Mouse (Mus musculus): ENCODE measurements around the gene Fam161b. TPM values are rescaled to one million over a fixed set of nuclear protein-coding genes. Genes with fewer than 3 reads are reported as not detected.
A peak's percentile ranks its signal among the peaks of the same experiment; 100 is the strongest.
"Not testable (repeated sequence)": the region's sequence is repeated elsewhere in the genome, so short reads cannot be mapped to it uniquely, and the experiment has no call there.

Fam161b gene
- polyA plus RNA-seq, 1 experiment = 9.4 TPM

DNA sequence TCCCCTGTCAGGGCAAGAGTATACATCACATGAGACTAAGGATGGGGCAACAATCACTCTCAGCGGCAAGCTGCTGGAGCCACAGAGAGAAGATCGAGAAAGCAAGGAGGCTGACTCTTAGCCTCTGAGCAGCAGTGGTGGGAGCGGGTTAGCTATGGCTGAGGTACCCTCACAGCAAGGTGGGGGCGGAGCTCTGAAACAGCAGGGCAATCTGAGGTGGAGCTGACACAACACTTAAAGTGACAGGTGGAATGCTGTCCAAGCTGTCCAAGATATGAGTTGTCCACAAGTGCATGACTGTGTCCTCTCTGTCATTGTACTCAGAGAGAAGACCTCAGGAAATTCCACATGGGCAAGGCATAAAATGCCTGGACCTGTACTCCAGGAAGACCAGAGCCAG is 20.7 kb upstream of the Fam161b start:
- no peaks in the 10 kb centered on the region for H3K27me3 ChIP-seq (ENCODE audit: control insufficient read depth, insufficient read depth, low read length)
- H3K4me3 ChIP-seq (ENCODE audit: control insufficient read depth, low read depth, low read length) = no peak overlapping the region
- H3K4me1 ChIP-seq (ENCODE audit: control insufficient read depth, insufficient read depth, low read length) = no peaks in the 10 kb centered on the region
- TF ChIP-seq POLR2A (IDR thresholded peaks at IDR 0.05; ENCODE audit: control insufficient read depth, low read depth, low read length) (no peak), CTCF (IDR thresholded peaks at IDR 0.05; ENCODE audit: control insufficient read depth, insufficient read depth, insufficient replicate concordance, low read depth, low read length) (no peak)
- no peaks in the 10 kb centered on the region for H3K36me3 ChIP-seq (ENCODE audit: control insufficient read depth, insufficient read depth, low read length)
- H3K27ac ChIP-seq (ENCODE audit: control insufficient read depth, insufficient read depth, low read depth, low read length) = no peak overlapping the region

DNA sequence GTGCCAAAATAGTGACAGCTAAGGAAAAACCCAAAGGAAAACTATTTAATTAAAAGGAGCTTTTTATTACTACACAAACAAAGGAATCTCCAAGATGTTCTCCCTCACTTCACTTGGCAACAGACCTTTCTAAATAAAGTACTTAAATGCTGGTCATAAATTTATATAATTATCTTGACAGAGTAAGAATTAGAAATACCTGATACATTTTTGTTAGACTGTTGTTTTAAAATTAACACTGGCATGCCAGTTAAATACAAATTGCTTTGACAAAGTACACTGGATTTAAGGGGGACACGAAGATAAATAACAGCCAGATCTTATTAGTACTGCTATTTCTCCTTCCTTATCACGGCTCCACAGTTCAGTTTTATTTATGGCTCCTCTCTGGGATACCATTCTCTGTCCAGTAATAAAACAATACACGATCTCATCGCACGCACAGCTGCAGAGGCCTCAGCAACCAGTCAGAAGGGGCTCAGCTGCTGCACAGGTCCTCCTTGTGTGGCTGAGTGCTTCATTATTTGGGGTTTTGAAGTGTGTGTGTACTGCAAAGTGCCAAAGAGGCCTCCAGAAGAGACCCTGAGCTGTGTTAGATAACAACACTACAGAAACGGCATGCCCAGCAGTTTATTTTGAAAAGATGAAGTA is 12.3 kb upstream of the Fam161b start:
- H3K27ac ChIP-seq (ENCODE audit: control insufficient read depth, insufficient read depth, low read depth, low read length) = no peak overlapping the region
- H3K27me3 ChIP-seq (ENCODE audit: control insufficient read depth, insufficient read depth, low read length) = no peaks in the 10 kb centered on the region
- no peak overlapping the region for H3K4me3 ChIP-seq (ENCODE audit: control insufficient read depth, low read depth, low read length)
- H3K36me3 ChIP-seq (ENCODE audit: control insufficient read depth, insufficient read depth, low read length) = no peaks in the 10 kb centered on the region; the same call in none of the 2 replicates
- no peaks in the 10 kb centered on the region for H3K4me1 ChIP-seq (ENCODE audit: control insufficient read depth, insufficient read depth, low read length)
- TF ChIP-seq CTCF (IDR thresholded peaks at IDR 0.05; ENCODE audit: control insufficient read depth, insufficient read depth, insufficient replicate concordance, low read depth, low read length) (no peak), POLR2A (IDR thresholded peaks at IDR 0.05; ENCODE audit: control insufficient read depth, low read depth, low read length) (no peak)

GRCm38 (mm10) chr12:84371647-84372046 is 10.0 kb upstream of the Fam161b start:
- Histone ChIP-seq H3K36me3 (ENCODE audit: control insufficient read depth, insufficient read depth, low read length) (no peaks in the 10 kb centered on the region; the same call in none of the 2 replicates), H3K27ac (ENCODE audit: control insufficient read depth, insufficient read depth, low read depth, low read length) (no peak overlapping the region), H3K27me3 (ENCODE audit: control insufficient read depth, insufficient read depth, low read length) (no peaks in the 10 kb centered on the region), H3K4me3 (ENCODE audit: control insufficient read depth, low read depth, low read length) (no peak overlapping the region), H3K4me1 (ENCODE audit: control insufficient read depth, insufficient read depth, low read length) (no peaks in the 10 kb centered on the region)
- no peak for TF ChIP-seq POLR2A (IDR thresholded peaks at IDR 0.05; ENCODE audit: control insufficient read depth, low read depth, low read length)
- no peak for TF ChIP-seq CTCF (IDR thresholded peaks at IDR 0.05; ENCODE audit: control insufficient read depth, insufficient read depth, insufficient replicate concordance, low read depth, low read length)

GRCm38 (mm10) chr12:84366971-84367370 is 5.3 kb upstream of the Fam161b start:
- no peaks in the 10 kb centered on the region; the same call in none of the 2 replicates for H3K36me3 ChIP-seq (ENCODE audit: control insufficient read depth, insufficient read depth, low read length)

DNA sequence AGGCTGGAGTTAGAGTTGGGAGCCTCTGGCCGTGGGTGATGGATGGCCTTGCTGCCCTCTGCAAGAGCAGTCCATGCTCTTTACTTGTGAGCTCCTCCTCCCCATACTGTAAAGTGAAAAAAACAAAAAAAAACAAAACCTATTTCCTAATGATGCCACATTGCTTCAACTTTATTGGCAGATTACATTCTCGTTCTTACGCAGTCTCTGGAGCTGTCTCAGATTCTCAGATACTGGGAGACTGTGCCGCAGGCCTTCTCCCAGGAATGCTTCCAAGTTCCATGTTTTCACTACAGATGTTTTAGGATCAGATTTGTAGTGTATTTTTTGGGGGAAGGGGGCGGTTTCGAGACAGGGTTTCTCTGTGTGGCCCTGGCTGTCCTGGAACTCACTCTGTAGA is 3.5 kb upstream of the Fam161b start:
- Histone ChIP-seq H3K36me3 (ENCODE audit: control insufficient read depth, insufficient read depth, low read length) (no peaks in the 10 kb centered on the region; the same call in none of the 2 replicates), H3K4me3 (ENCODE audit: control insufficient read depth, low read depth, low read length) (no peak overlapping the region), H3K27me3 (ENCODE audit: control insufficient read depth, insufficient read depth, low read length) (no peaks in the 10 kb centered on the region), H3K4me1 (ENCODE audit: control insufficient read depth, insufficient read depth, low read length) (no peaks in the 10 kb centered on the region), H3K27ac (ENCODE audit: control insufficient read depth, insufficient read depth, low read depth, low read length) (no peak overlapping the region)
- no peak for TF ChIP-seq CTCF (IDR thresholded peaks at IDR 0.05; ENCODE audit: control insufficient read depth, insufficient read depth, insufficient replicate concordance, low read depth, low read length)
- TF ChIP-seq POLR2A (IDR thresholded peaks at IDR 0.05; ENCODE audit: control insufficient read depth, low read depth, low read length) = no peak

More at GRCm38 (mm10) chr12:84366971-84367370, 5.3 kb upstream of the Fam161b start:
- TF ChIP-seq POLR2A (IDR thresholded peaks at IDR 0.05; ENCODE audit: control insufficient read depth, low read depth, low read length) = no peak
- TF ChIP-seq CTCF (IDR thresholded peaks at IDR 0.05; ENCODE audit: control insufficient read depth, insufficient read depth, insufficient replicate concordance, low read depth, low read length) = no peak
- Histone ChIP-seq H3K4me3 (ENCODE audit: control insufficient read depth, low read depth, low read length) (no peak overlapping the region), H3K4me1 (ENCODE audit: control insufficient read depth, insufficient read depth, low read length) (no peaks in the 10 kb centered on the region), H3K27me3 (ENCODE audit: control insufficient read depth, insufficient read depth, low read length) (no peaks in the 10 kb centered on the region), H3K27ac (ENCODE audit: control insufficient read depth, insufficient read depth, low read depth, low read length) (no peak overlapping the region)

DNA sequence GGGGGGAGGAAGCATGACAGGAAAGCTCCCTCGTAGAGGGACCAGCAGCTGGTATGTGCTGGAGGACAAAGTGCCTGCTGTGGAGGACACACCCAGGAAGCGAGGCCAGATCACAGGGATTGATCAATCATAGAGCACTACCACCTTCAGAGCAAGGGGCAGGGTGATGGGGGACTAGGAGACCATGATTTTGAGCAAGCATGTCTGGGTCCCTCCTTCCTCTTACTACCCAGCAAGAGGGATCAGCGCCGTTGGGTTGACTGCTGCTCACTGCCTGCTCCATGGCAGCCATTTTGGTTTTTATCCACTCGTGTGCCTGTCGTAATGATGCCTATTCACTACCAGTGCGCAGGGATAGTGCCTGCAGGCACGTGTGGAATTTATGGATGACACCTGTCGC is 2.7 kb upstream of the Fam161b start:
- H3K4me1 ChIP-seq (ENCODE audit: control insufficient read depth, insufficient read depth, low read length) = no peaks in the 10 kb centered on the region
- H3K4me3 ChIP-seq (ENCODE audit: control insufficient read depth, low read depth, low read length) = peak overlapping the region; percentile 51
- no peaks in the 10 kb centered on the region for H3K27me3 ChIP-seq (ENCODE audit: control insufficient read depth, insufficient read depth, low read length)
- TF ChIP-seq POLR2A (IDR thresholded peaks at IDR 0.05; ENCODE audit: control insufficient read depth, low read depth, low read length) (no peak), CTCF (IDR thresholded peaks at IDR 0.05; ENCODE audit: control insufficient read depth, insufficient read depth, insufficient replicate concordance, low read depth, low read length) (no peak)
- no peaks in the 10 kb centered on the region; the same call in none of the 2 replicates for H3K36me3 ChIP-seq (ENCODE audit: control insufficient read depth, insufficient read depth, low read length)
- H3K27ac ChIP-seq (ENCODE audit: control insufficient read depth, insufficient read depth, low read depth, low read length) = no peak overlapping the region

GRCm38 (mm10) chr12:84362872-84363271 is 1.2 kb upstream of the Fam161b start:
- Histone ChIP-seq H3K36me3 (ENCODE audit: control insufficient read depth, insufficient read depth, low read length) (no peaks in the 10 kb centered on the region; the same call in none of the 2 replicates), H3K4me3 (ENCODE audit: control insufficient read depth, low read depth, low read length) (peak overlapping the region; percentile 64), H3K27ac (ENCODE audit: control insufficient read depth, insufficient read depth, low read depth, low read length) (no peak overlapping the region), H3K27me3 (ENCODE audit: control insufficient read depth, insufficient read depth, low read length) (no peaks in the 10 kb centered on the region), H3K4me1 (ENCODE audit: control insufficient read depth, insufficient read depth, low read length) (no peaks in the 10 kb centered on the region)
- TF ChIP-seq POLR2A (IDR thresholded peaks at IDR 0.05; ENCODE audit: control insufficient read depth, low read depth, low read length) = no peak
- no peak for TF ChIP-seq CTCF (IDR thresholded peaks at IDR 0.05; ENCODE audit: control insufficient read depth, insufficient read depth, insufficient replicate concordance, low read depth, low read length)

- H3K4me1 ChIP-seq (ENCODE audit: control insufficient read depth, insufficient read depth, low read length); H3K27me3 ChIP-seq (ENCODE audit: control insufficient read depth, insufficient read depth, low read length); H3K27ac ChIP-seq (ENCODE audit: control insufficient read depth, insufficient read depth, low read depth, low read length); H3K4me3 ChIP-seq (ENCODE audit: control insufficient read depth, low read depth, low read length); H3K36me3 ChIP-seq (ENCODE audit: control insufficient read depth, insufficient read depth, low read length): not testable (repeated sequence)
These were observed 2.9 kb downstream of the Fam161b start for GRCm38 (mm10) chr12:84358699-84359098.
